Mouse (Mus musculus): Measurements from ENCODE around the gene Gm20715.
"Not testable (repeated sequence)": the region's sequence is repeated elsewhere in the genome, so short reads cannot be mapped to it uniquely, and the experiment has no call there.

The Gm20715 gene

DNA sequence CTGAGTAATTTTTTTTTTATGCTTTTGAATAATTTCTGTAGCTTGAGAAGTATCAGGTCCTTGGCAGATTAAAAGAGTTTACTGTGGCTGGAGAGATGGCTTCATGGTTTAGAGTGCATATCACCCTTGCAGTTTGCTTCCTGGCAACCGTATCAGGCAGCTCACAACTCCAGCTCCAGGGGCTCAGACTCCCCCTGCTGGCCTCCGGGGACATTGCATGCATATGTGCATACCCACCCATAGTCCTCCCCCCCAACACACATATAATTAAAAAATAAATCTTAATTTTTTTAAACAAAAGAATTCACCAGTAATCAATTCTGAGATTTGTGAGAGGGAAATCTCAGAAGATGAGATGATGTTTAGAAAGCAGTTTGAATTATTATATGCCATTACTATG lies 20.3 kb downstream of the Gm20715 start:
- DNase-seq = no peak

DNA sequence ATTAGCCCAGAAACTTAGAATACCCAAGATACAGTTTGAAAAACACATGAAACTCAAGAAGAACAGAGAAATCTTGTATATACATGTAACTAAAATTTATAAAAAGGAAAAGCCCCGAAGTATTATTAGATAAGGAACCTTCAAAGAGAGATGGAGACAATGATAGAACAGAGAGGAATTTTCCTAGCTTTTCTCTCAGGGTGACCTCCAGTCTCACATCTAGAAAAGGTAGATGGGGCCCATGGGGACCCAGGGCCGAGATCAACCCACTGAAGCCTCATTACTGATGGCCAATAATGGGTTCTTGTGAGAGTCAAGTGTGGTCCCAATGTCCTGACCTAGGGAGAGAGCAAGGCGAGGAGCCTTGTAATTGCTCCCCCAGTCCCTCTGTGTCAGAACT lies 28.3 kb downstream of the Gm20715 start, which contains the start of gene Olfr1344:
Gene Olfr1344 (plus strand): TSS at position 301 of the 400 bp plus-strand sequence.
- DNase-seq = no peak

DNA sequence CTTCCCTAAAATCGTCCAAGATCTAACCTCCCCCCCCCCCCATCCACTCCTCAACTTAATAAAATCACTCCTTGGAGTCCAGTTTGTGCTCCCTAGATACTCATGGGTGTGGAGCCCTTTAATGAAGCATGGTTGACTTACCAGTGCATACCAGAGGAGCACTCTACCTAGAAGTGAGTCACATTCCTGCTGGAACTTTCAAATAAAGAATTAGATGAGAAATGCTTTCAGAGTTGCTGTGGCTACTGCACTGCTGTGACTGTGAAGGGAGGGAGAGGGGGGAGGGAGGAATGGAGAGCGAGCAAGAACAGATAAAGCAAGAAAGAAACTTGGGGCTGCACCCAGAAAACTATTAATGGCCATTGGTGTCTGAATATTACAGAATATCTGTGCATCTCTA lies 31.1 kb downstream of the Gm20715 start:
- DNase-seq = no peak

- no peak for DNase-seq
These were observed 37.7 kb downstream of the Gm20715 start for GRCm38 (mm10) chr7:6447771-6448170.

DNA sequence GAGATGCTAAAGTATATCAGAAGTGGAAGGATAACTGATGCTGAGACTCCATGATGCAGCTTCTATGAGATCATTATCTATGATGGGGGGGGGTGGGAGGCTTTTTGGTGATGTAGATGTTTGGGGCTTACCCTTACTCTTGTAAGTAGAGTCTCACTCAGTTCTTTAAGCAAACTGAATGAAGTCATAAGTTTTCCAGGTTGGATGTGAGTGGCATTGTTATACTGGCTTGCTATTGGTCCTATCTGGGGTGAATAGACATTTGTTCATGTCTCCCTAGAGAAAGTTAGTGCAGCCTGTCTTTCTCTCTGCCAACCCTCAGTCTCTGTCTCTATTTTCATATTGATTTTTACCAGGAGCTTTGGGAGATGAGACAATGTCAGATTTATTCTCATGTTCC lies 45.8 kb downstream of the Gm20715 start, which contains the start of gene Olfr1336:
Gene Olfr1336 (plus strand): TSS at position 301 of the 400 bp plus-strand sequence.
- DNase-seq = no peak

GRCm38 (mm10) chr7:6456399-6456798 lies 46.3 kb downstream of the Gm20715 start:
- DNase-seq = no peak

DNA sequence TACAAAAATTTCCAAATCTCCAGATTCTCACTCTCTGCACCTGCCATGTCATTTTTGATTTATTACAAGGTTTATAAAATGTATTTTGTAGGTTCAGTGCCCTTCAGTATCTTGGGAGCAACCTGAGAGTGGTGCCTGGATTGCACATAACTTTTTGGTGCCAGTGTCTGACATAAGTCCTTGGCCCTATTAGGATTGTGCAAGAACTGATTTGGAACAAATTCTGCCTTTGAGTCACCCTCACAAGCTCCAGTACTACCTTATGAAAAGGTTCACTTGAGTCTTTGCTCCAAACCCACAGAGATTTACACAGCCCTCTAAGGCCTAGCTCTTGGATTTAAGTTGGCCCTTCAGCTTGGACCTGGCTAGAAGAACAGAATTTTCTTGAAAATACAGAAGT lies 56.9 kb downstream of the Gm20715 start, which contains the start of gene Olfr1346:
Gene Olfr1346 (plus strand): TSS at position 151 of the 400 bp plus-strand sequence.
- no peak for DNase-seq

DNA sequence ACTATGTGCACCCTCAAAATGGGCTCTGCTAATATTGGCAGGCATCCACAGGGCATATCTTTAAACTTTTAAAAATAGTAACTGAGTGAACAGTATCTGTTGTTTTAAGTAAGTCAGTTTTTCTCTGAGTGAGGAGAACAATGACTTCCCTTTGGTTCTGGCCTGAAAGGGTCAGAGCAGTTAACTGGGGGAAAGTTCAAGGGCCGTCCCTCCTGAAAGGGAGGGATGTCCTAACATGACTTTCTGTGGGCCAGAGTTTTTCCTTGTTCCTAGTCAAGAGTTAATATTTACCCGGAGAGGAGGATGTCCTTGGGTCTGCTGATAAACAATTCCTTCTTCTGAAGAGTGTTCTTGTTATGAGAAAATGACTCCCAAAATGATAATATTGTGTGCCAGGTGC lies 67.6 kb downstream of the Gm20715 start:
- DNase-seq = not testable (repeated sequence)

DNA sequence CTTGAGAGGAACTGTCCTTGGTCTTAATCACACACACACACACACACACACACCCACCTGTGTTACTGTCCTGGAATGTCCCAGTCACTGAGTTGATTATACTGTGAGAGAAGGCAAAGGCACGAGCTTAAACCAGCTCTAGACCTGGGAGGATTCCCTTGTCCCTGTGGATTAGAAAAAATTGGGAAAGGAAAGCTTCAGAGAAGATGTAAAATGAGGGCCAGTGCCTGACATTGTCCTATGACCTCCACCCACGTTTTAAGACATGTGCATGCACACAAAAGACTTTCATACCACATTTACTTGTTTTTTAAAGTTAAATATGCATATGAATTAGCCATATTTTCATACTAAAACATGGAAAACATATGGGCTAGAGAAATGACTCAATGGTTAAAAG lies 76.8 kb downstream of the Gm20715 start, which contains the start of gene Olfr5:
Gene Olfr5 (minus strand): TSS at position 101 of the 400 bp plus-strand sequence.
- no peak for DNase-seq

Data from cerebellum, adult 8-10 months (tissue).